Mouse (Mus musculus) small intestine, adult 2 months (tissue): Measurements from ENCODE around the gene Mon1b.

Experiments
- CTCF ChIP-seq: fragments of 200-500 bp; IDR thresholded peaks from 2 replicates; pipeline ENCODE4 v1.5.1; 2012; ENCODE audit warnings: low read depth, mild to moderate bottlenecking, control low read depth, inconsistent platforms, low read length, moderate library complexity, mixed read lengths; ENCODE audit not compliant: insufficient replicate concordance, insufficient read length; ENCODE audit errors: extremely low read depth
- POLR2A ChIP-seq: fragments of 200-500 bp; IDR thresholded peaks from 2 replicates; pipeline ENCODE4 v1.6.1; 2012; ENCODE audit warnings: low read depth, mild to moderate bottlenecking, control low read depth, inconsistent platforms, low read length, moderate library complexity

GRCm38 (mm10) chr8:113688543-113688915, 53.1 kb downstream of the Mon1b start:
- TF ChIP-seq POLR2A (no peak), CTCF (no peak)
